Mouse (Mus musculus) neural tube, embryonic 11.5 days (tissue): ENCODE measurements around the gene Ermp1. TPM values are rescaled to one million over a fixed set of nuclear protein-coding genes. Genes with fewer than 3 reads are reported as not detected.

Experiments used
- ATAC-seq: fragments of 200-750 bp; cut with Nextera tagmentation; 2 replicates; pipeline ENCODE4 v1.8.0; 2017; ENCODE audit warnings: moderate number of reproducible peaks, mild to moderate bottlenecking, moderate TSS enrichment, moderate library complexity; ENCODE audit not compliant: insufficient read depth, low FRiP score, low TSS enrichment
- DNase-seq: peaks from one replicate; pipeline ENCODE4 v3.0.0-alpha.2; 2015; ENCODE audit warnings: low spot score
- H3K27ac ChIP-seq: fragments of 300-500 bp; sonication (generic); 2 replicates; pipeline ENCODE4 v1.5.1; 2014; ENCODE audit warnings: low read depth, mild to moderate bottlenecking, low read length
- H3K27me3 ChIP-seq: fragments of 300-500 bp; sonication (generic); 2 replicates; pipeline ENCODE4 v1.6.1; 2014; ENCODE audit warnings: mild to moderate bottlenecking, low read length, mixed read lengths; ENCODE audit not compliant: control insufficient read depth, insufficient read depth
- H3K36me3 ChIP-seq: fragments of 300-500 bp; sonication (generic); 2 replicates; pipeline ENCODE4 v1.6.1; 2014; ENCODE audit warnings: mild to moderate bottlenecking, low read length, moderate library complexity, mixed read lengths; ENCODE audit not compliant: control insufficient read depth, insufficient read depth
- H3K4me1 ChIP-seq: fragments of 300-500 bp; sonication (generic); 2 replicates; pipeline ENCODE4 v1.6.1; 2014; ENCODE audit warnings: low read length, mixed read lengths; ENCODE audit not compliant: control insufficient read depth, insufficient read depth
- H3K4me2 ChIP-seq: fragments of 300-500 bp; sonication (generic); 2 replicates; pipeline ENCODE4 v1.6.1; 2014; ENCODE audit warnings: low read depth, mild to moderate bottlenecking, moderate library complexity
- H3K4me3 ChIP-seq: fragments of 300-500 bp; sonication (generic); 2 replicates; pipeline ENCODE4 v1.5.1; 2014; ENCODE audit warnings: low read depth, low read length
- H3K9ac ChIP-seq: fragments of 300-500 bp; sonication (generic); 2 replicates; pipeline ENCODE4 v1.6.1; 2014; ENCODE audit warnings: mild to moderate bottlenecking, low read length
- H3K9me3 ChIP-seq: fragments of 300-500 bp; sonication (generic); 2 replicates; pipeline ENCODE4 v1.6.1; 2016; ENCODE audit warnings: low read length; ENCODE audit not compliant: control insufficient read depth
- WGBS: fragments of 180-500 bp; shearing (Covaris S2); extraction: QIAGEN DNeasy Blood & Tissue Kit; methylation state at CpG from one replicate; pipeline ENCODE4 v1.1.7; 2014; 5-methylcytosine and 5-hydroxymethylcytosine counted together
- polyA plus RNA-seq: library from polyadenylated mRNA; unstranded; fragments of >200 nt; fragmentation: Nextera tagmentation; extraction: Ambion mirVana; gene quantifications from 2 replicates; pipeline ENCODE4 v1.2.1, GENCODE M21; 2014

Ermp1 gene
- polyA plus RNA-seq, 1 experiment from 2014 or later = 13.7 TPM

- Histone ChIP-seq H3K9me3 (no peaks in the 10 kb centered on the region), H3K4me1 (no peaks in the 10 kb centered on the region), H3K27ac (no peak overlapping the region), H3K27me3 (no peaks in the 10 kb centered on the region), H3K4me2 (no peak overlapping the region), H3K9ac (no peak overlapping the region), H3K36me3 (no peaks in the 10 kb centered on the region), H3K4me3 (no peak overlapping the region)
- WGBS = 83% methylated on average over 5 of the region's 5 CpGs
- ATAC-seq (no peak), DNase-seq (no peak)
Observed at GRCm38 (mm10) chr19:29666965-29667594, 18.9 kb upstream of the Ermp1 start.

- Histone ChIP-seq H3K4me3 (no peak overlapping the region), H3K9ac (no peak overlapping the region), H3K36me3 (no peaks in the 10 kb centered on the region), H3K27ac (no peak overlapping the region), H3K4me1 (no peaks in the 10 kb centered on the region), H3K4me2 (no peak overlapping the region), H3K27me3 (no peaks in the 10 kb centered on the region), H3K9me3 (no peaks in the 10 kb centered on the region)
- DNase-seq (no peak), ATAC-seq (no peak)
- 83% methylated on average over 4 of the region's 4 CpGs for whole genome bisulfite sequencing
Observed at GRCm38 (mm10) chr19:29666164-29666563, 17.9 kb upstream of the Ermp1 start.

DNA sequence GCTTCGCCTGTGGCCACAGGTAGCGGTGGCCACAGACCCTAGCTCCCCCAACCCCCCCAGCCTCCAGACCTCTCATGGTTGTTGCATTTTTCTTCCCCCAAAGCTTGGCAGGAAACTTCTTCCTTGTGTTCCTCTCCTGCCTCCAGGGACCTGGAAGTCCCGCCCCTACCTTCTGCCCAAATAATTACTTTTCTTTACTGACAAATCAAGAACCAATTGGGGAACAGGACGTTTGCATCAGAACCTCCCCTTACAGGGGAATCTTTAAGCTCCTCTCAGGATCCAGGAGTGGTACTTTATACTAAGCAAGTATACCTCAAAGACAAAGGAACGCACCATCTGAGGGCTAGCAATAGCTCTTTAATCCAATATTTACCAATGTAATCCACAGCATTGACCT is 16.7 kb upstream of the Ermp1 start:
- Histone ChIP-seq H3K27me3 (no peaks in the 10 kb centered on the region), H3K4me2 (no peak overlapping the region), H3K4me1 (no peaks in the 10 kb centered on the region), H3K4me3 (no peak overlapping the region), H3K36me3 (no peaks in the 10 kb centered on the region), H3K9me3 (no peaks in the 10 kb centered on the region), H3K27ac (no peak overlapping the region), H3K9ac (no peak overlapping the region)
- ATAC-seq = no peak
- 80% methylated on average over 5 of the region's 5 CpGs for WGBS
- no peak for DNase-seq

GRCm38 (mm10) chr19:29663780-29664179 is 15.6 kb upstream of the Ermp1 start:
- Histone ChIP-seq H3K4me1 (no peaks in the 10 kb centered on the region), H3K9me3 (no peaks in the 10 kb centered on the region), H3K4me2 (no peak overlapping the region), H3K27me3 (no peaks in the 10 kb centered on the region), H3K36me3 (no peaks in the 10 kb centered on the region), H3K9ac (no peak overlapping the region), H3K4me3 (no peak overlapping the region), H3K27ac (no peak overlapping the region)
- 71% methylated on average over 8 of the region's 8 CpGs for WGBS
- ATAC-seq (no peak), DNase-seq (no peak)

DNA sequence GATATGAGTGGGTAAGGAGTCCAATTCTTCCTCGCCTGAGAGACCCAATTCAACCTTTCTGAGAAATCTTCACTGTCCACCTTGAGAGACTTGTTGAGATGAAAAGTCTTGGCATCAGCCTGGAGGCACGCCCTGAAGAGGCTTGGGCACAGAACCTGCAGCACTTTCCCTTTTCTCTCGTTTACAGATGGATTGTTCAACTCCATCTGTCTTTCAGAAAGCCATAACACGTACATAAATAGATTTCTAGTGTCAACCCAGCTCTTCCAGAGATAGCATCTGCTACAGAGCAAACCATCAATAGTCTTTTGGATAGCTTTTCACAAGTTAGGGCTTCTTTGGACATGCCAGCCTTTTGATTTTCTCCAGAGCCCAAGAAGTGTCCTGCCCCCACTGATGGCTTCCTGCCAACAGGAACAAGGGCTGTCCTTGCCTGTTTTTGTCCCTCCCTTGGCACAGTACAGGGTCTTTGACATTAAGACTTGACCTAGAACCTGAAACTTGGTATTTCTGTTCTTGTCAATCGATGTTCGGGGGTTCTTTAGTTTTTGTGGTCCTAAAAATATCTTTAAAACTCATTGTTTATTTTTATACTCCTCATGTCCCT is 13.9 kb upstream of the Ermp1 start:
- Histone ChIP-seq H3K4me2 (no peak overlapping the region), H3K36me3 (no peaks in the 10 kb centered on the region), H3K9me3 (no peaks in the 10 kb centered on the region), H3K27me3 (no peaks in the 10 kb centered on the region), H3K4me1 (no peaks in the 10 kb centered on the region), H3K27ac (no peak overlapping the region), H3K4me3 (no peak overlapping the region), H3K9ac (no peak overlapping the region)
- DNase-seq (no peak), ATAC-seq (no peak)
- WGBS = 91% methylated on average over 6 of the region's 6 CpGs

GRCm38 (mm10) chr19:29660835-29661764 is 12.9 kb upstream of the Ermp1 start:
- 87% methylated on average over 10 of the region's 10 CpGs for WGBS
- no peaks in the 10 kb centered on the region for H3K9me3 ChIP-seq
- H3K9ac ChIP-seq = no peak overlapping the region
- H3K4me3 ChIP-seq = no peak overlapping the region
- no peaks in the 10 kb centered on the region for H3K4me1 ChIP-seq
- H3K36me3 ChIP-seq = no peaks in the 10 kb centered on the region
- DNase-seq = no peak
- H3K27ac ChIP-seq = no peak overlapping the region
- no peak for ATAC-seq
- no peak overlapping the region for H3K4me2 ChIP-seq
- H3K27me3 ChIP-seq = no peaks in the 10 kb centered on the region

GRCm38 (mm10) chr19:29659705-29660104 is 11.5 kb upstream of the Ermp1 start:
- Histone ChIP-seq H3K9me3 (no peaks in the 10 kb centered on the region), H3K27me3 (no peaks in the 10 kb centered on the region), H3K27ac (no peak overlapping the region), H3K4me1 (no peaks in the 10 kb centered on the region), H3K36me3 (no peaks in the 10 kb centered on the region), H3K4me2 (no peak overlapping the region), H3K4me3 (no peak overlapping the region), H3K9ac (no peak overlapping the region)
- 62% methylated on average over 6 of the region's 6 CpGs for WGBS
- ATAC-seq (no peak), DNase-seq (no peak)

DNA sequence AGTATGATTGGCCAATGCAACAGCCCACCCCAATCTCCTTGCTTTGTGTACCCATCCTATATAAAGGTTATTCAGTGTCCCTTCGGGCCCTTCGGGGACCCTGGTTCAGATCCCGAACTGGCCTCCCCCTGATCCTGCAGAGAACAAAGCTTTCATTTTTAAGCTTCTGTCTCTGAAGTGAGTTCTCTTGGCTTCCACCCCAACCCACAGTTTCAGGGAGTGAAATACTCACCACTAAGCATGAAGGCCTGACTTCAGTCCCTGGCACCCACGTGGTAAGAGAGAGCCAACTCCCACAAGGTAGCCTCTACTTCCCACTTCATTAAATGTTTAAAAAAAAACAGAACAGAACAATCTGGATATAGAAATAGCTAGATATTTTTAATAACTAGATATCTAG is 10.6 kb upstream of the Ermp1 start:
- no peak overlapping the region for H3K4me2 ChIP-seq
- no peaks in the 10 kb centered on the region for H3K9me3 ChIP-seq
- no peaks in the 10 kb centered on the region for H3K4me1 ChIP-seq
- no peaks in the 10 kb centered on the region for H3K27me3 ChIP-seq
- no peak overlapping the region for H3K27ac ChIP-seq
- H3K4me3 ChIP-seq = no peak overlapping the region
- WGBS = 86% methylated on average over 4 of the region's 4 CpGs
- DNase-seq (no peak), ATAC-seq (no peak)
- no peaks in the 10 kb centered on the region for H3K36me3 ChIP-seq
- no peak overlapping the region for H3K9ac ChIP-seq
